ENCODE assay signal across 25 mouse cellular contexts in genomic region chr11:63793732-63794503, GRCm38 (mm10).
DNase-seq lines count a peak whose midpoint lies in the region; ATAC-seq and TF ChIP-seq lines count a peak whose summit lies in the region.
"Had no signal": no experiment of that assay in that cellular context is flagged by ENCODE, and none has a peak within 500 bp of the region (broad histone marks: within the 10 kb centered on the region; RNA-seq: fewer than 3 reads in every experiment).

No protein-coding gene starts in this region.

- no peak overlapping the region for H3K9ac ChIP-seq in hindbrain, postnatal 0 days (replicated peaks; ENCODE audit: low read length)
- no peak overlapping the region for H3K9ac ChIP-seq in hindbrain, embryonic 12.5 days
- no peak overlapping the region for H3K9ac ChIP-seq in lung, postnatal 0 days (replicated peaks; ENCODE audit: low read depth)
- H3K9ac ChIP-seq in stomach, postnatal 0 days (ENCODE audit: low read length): no peak overlapping the region
- no peak overlapping the region for H3K9ac ChIP-seq in hindbrain, embryonic 13.5 days
- H3K9ac ChIP-seq: embryonic facial prominence, embryonic 15.5 days; heart, embryonic 15.5 days; limb, embryonic 13.5 days; liver, embryonic 14.5 days; neural tube, embryonic 12.5 days had no signal

- WGBS in hindbrain, postnatal 0 days: 66% methylated on average over 8 of the region's 8 CpGs
- WGBS in hindbrain, embryonic 12.5 days: 65% methylated on average over 8 of the region's 8 CpGs
- 69% methylated on average over 8 of the region's 8 CpGs for WGBS in lung, postnatal 0 days
- WGBS in stomach, postnatal 0 days: 75% methylated on average over 8 of the region's 8 CpGs
- 64% methylated on average over 8 of the region's 8 CpGs for WGBS in hindbrain, embryonic 13.5 days

- TF ChIP-seq EP300 in lung, postnatal 0 days (IDR thresholded peaks at IDR 0.05): no peak
- TF ChIP-seq EP300 in stomach, postnatal 0 days (optimal IDR thresholded peaks at IDR 0.05): no peak

- H3K27me3 ChIP-seq in hindbrain, postnatal 0 days (ENCODE audit: insufficient read depth, low read length): no peaks in the 10 kb centered on the region
- H3K27me3 ChIP-seq in hindbrain, embryonic 12.5 days: no peaks in the 10 kb centered on the region; the same call in 1 of the 2 replicates
- no peaks in the 10 kb centered on the region for H3K27me3 ChIP-seq in lung, postnatal 0 days (replicated peaks; ENCODE audit: insufficient read depth, low read length)
- H3K27me3 ChIP-seq in stomach, postnatal 0 days (ENCODE audit: control insufficient read depth, insufficient read depth, low read length): no peaks in the 10 kb centered on the region
- H3K27me3 ChIP-seq in hindbrain, embryonic 13.5 days: 0 out of 2 replicates have a peak, but pooled peaks cover 5% of the 10 kb centered on the region
- H3K27me3 ChIP-seq: embryonic facial prominence, embryonic 15.5 days; neural tube, embryonic 12.5 days had no signal

- no peak for DNase-seq in hindbrain, postnatal 0 days (ENCODE audit: low spot score)
- DNase-seq in lung, postnatal 0 days (ENCODE audit: low spot score): no peak
- DNase-seq in lung, adult 18-20 months: no peak
- DNase-seq in ES-CJ7 (ENCODE audit: low read depth, low spot score): peak; percentile 56
- no peak for DNase-seq in stomach, postnatal 0 days (ENCODE audit: low spot score)
- DNase-seq: adrenal gland, postnatal 25 days; cerebellum, adult 9-10 months; gastrocnemius, adult 2 months; heart, postnatal 4 days; kidney, adult 8-10 months; kidney, postnatal 25 days; retina, postnatal 1 day; right cerebral cortex, postnatal 25 days; spleen, adult 18-20 months; thymus, postnatal 25 days had no signal

- H3K9me3 ChIP-seq in hindbrain, postnatal 0 days (ENCODE audit: low read length): no peaks in the 10 kb centered on the region
- 0 out of 2 replicates have a peak, but pooled peaks cover 3% of the 10 kb centered on the region for H3K9me3 ChIP-seq in hindbrain, embryonic 12.5 days (replicated peaks)
- H3K9me3 ChIP-seq in lung, postnatal 0 days (ENCODE audit: low read length): no peaks in the 10 kb centered on the region
- H3K9me3 ChIP-seq in stomach, postnatal 0 days (ENCODE audit: control insufficient read depth, low read length): no peaks in the 10 kb centered on the region
- no peaks in the 10 kb centered on the region for H3K9me3 ChIP-seq in hindbrain, embryonic 13.5 days
- H3K9me3 ChIP-seq: embryonic facial prominence, embryonic 15.5 days; heart, embryonic 15.5 days; limb, embryonic 13.5 days; neural tube, embryonic 12.5 days had no signal

- H3K4me1 ChIP-seq in hindbrain, postnatal 0 days (ENCODE audit: insufficient read depth, low read length): no peaks in the 10 kb centered on the region
- H3K4me1 ChIP-seq in hindbrain, embryonic 12.5 days: peaks cover 10% of the 10 kb centered on the region; the same call in 1 of the 2 replicates
- H3K4me1 ChIP-seq in lung, postnatal 0 days (ENCODE audit: insufficient read depth, low read depth, low read length): no peaks in the 10 kb centered on the region
- no peaks in the 10 kb centered on the region for H3K4me1 ChIP-seq in stomach, postnatal 0 days (replicated peaks; ENCODE audit: control insufficient read depth, insufficient read depth)
- H3K4me1 ChIP-seq in hindbrain, embryonic 13.5 days (replicated peaks): peaks cover 4% of the 10 kb centered on the region; the same call in 1 of the 2 replicates

- no peaks in the 10 kb centered on the region for H3K36me3 ChIP-seq in hindbrain, postnatal 0 days (ENCODE audit: insufficient read depth, low read length)
- H3K36me3 ChIP-seq in hindbrain, embryonic 12.5 days: no peaks in the 10 kb centered on the region
- no peaks in the 10 kb centered on the region for H3K36me3 ChIP-seq in lung, postnatal 0 days (ENCODE audit: insufficient read depth, low read length)
- no peaks in the 10 kb centered on the region for H3K36me3 ChIP-seq in stomach, postnatal 0 days (ENCODE audit: control insufficient read depth, insufficient read depth, low read length)
- H3K36me3 ChIP-seq in hindbrain, embryonic 13.5 days: no peaks in the 10 kb centered on the region
- H3K36me3 ChIP-seq: embryonic facial prominence, embryonic 15.5 days; heart, embryonic 15.5 days; limb, embryonic 13.5 days; neural tube, embryonic 12.5 days had no signal

- H3K27ac ChIP-seq in hindbrain, postnatal 0 days: no peak overlapping the region
- H3K27ac ChIP-seq in hindbrain, embryonic 12.5 days: no peak overlapping the region
- no peak overlapping the region for H3K27ac ChIP-seq in lung, postnatal 0 days (ENCODE audit: low read length)
- H3K27ac ChIP-seq in stomach, postnatal 0 days (replicated peaks): no peak overlapping the region
- no peak overlapping the region for H3K27ac ChIP-seq in hindbrain, embryonic 13.5 days
- H3K27ac ChIP-seq: embryonic facial prominence, embryonic 15.5 days; gastrocnemius, adult 2 months; heart, embryonic 15.5 days; layer of hippocampus, adult 2 months; limb, embryonic 13.5 days; liver, embryonic 14.5 days; neural tube, embryonic 12.5 days had no signal

- 0 out of 2 replicates have a peak, but pooled peaks have one; percentile 10 for TF ChIP-seq CTCF in hindbrain, postnatal 0 days (IDR thresholded peaks at IDR 0.05; ENCODE audit: low read depth)
- peak; percentile 20; the same call in 1 of the 2 replicates for TF ChIP-seq CTCF in lung, postnatal 0 days (IDR thresholded peaks at IDR 0.05)
- TF ChIP-seq CTCF in stomach, postnatal 0 days (IDR thresholded peaks at IDR 0.05; ENCODE audit: low read depth): peak; percentile 34

- no peak overlapping the region for H3K4me3 ChIP-seq in hindbrain, postnatal 0 days (ENCODE audit: low read length)
- no peak overlapping the region for H3K4me3 ChIP-seq in hindbrain, embryonic 12.5 days
- H3K4me3 ChIP-seq in lung, postnatal 0 days (ENCODE audit: low read depth, low read length): no peak overlapping the region
- no peak overlapping the region for H3K4me3 ChIP-seq in stomach, postnatal 0 days (ENCODE audit: low read depth, low read length)
- H3K4me3 ChIP-seq in hindbrain, embryonic 13.5 days: no peak overlapping the region
- H3K4me3 ChIP-seq: embryonic facial prominence, embryonic 15.5 days; gastrocnemius, adult 2 months; heart, embryonic 15.5 days; layer of hippocampus, adult 2 months; limb, embryonic 13.5 days; neural tube, embryonic 12.5 days had no signal

- H3K4me2 ChIP-seq in hindbrain, postnatal 0 days (ENCODE audit: low read depth, low read length): no peak overlapping the region
- no peak overlapping the region for H3K4me2 ChIP-seq in hindbrain, embryonic 12.5 days (replicated peaks)
- no peak overlapping the region for H3K4me2 ChIP-seq in lung, postnatal 0 days (replicated peaks; ENCODE audit: low read depth, low read length)
- no peak overlapping the region for H3K4me2 ChIP-seq in stomach, postnatal 0 days (replicated peaks; ENCODE audit: low read depth)
- H3K4me2 ChIP-seq in hindbrain, embryonic 13.5 days: no peak overlapping the region
- H3K4me2 ChIP-seq: embryonic facial prominence, embryonic 15.5 days; heart, embryonic 15.5 days; limb, embryonic 13.5 days; midbrain, embryonic 11.5 days; neural tube, embryonic 12.5 days had no signal

- ATAC-seq in hindbrain, postnatal 0 days: no peak
- no peak for ATAC-seq in hindbrain, embryonic 12.5 days (ENCODE audit: low FRiP score)
- no peak for ATAC-seq in lung, postnatal 0 days
- no peak for ATAC-seq in stomach, postnatal 0 days (ENCODE audit: low FRiP score, low TSS enrichment)
- no peak for ATAC-seq in hindbrain, embryonic 13.5 days (ENCODE audit: low FRiP score)
- ATAC-seq: forebrain, embryonic 14.5 days had no signal
